Mouse (Mus musculus) left cerebral cortex, postnatal 4 days (tissue): ENCODE measurements around the gene Otulinl. TPM values are rescaled to one million over a fixed set of nuclear protein-coding genes. Genes with fewer than 3 reads are reported as not detected.
A peak's percentile ranks its signal among the peaks of the same experiment; 100 is the strongest.

Experiments
- DNase-seq: peaks from one replicate; pipeline ENCODE4 v3.0.0-alpha.2; 2022
- intact Hi-C: fragments of 180-260 bp; cut with DNase I; formaldehyde crosslinking; loops from one replicate; pipeline ENCODE4 v1.15.1; 2025
- total RNA-seq, 2 experiments: library from RNA; stranded (reverse); gene quantifications; 2 replicates each; pipeline ENCODE4 v1.2.3; 2021

Gene Otulinl
- total RNA-seq, 2 experiments from 2014 or later = 13.3 to 16.0 TPM

- DNase-seq = no peak
- intact Hi-C loops = loop anchor here (5.0 kb wide), 1 partner anchor 59 kb away; no protein-coding TSS in a partner anchor
Observed at GRCm38 (mm10) chr15:27658356-27658755, 23.0 kb downstream of the Otulinl start.

GRCm38 (mm10) chr15:27657866-27658265 is 23.5 kb downstream of the Otulinl start:
- intact Hi-C loops = loop anchor here (5.0 kb wide), 1 partner anchor 59 kb away; no protein-coding TSS in a partner anchor
- DNase-seq = no peak

GRCm38 (mm10) chr15:27656626-27657025 is 24.8 kb downstream of the Otulinl start:
- no peak for DNase-seq
- intact Hi-C loops = loop anchor here (5.0 kb wide), 1 partner anchor 61 kb away; no protein-coding TSS in a partner anchor

GRCm38 (mm10) chr15:27655015-27655414 is 26.4 kb downstream of the Otulinl start:
- DNase-seq = no peak
- intact Hi-C loops = loop anchor here (5.0 kb wide), 1 partner anchor 62 kb away; no protein-coding TSS in a partner anchor

DNA sequence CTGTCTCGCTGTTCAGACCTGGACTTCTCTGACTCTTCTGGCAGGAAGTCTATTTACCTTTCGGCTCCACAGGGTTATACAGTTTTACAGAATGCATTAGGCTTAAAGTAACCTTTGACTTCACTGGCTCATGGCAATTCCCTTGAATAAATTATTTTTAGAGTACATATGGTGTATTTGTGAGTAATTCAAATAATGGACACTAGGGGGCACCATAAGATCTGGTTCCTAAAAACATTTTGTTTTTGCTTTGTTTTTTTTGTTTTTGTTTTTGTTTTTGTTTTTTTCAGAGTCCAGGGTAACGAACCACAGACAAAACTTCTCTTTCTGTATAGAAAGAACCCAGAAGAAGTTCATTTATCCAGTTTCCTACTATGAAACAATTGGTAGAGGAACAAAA is 33.7 kb downstream of the Otulinl start:
- intact Hi-C loops = loop anchor here (10.0 kb wide), 1 partner anchor 177 kb away; no protein-coding TSS in a partner anchor
- no peak for DNase-seq

GRCm38 (mm10) chr15:27646665-27647064 is 34.7 kb downstream of the Otulinl start:
- DNase-seq = no peak
- intact Hi-C loops = loop anchor here (10.0 kb wide), 1 partner anchor 178 kb away; no protein-coding TSS in a partner anchor

DNA sequence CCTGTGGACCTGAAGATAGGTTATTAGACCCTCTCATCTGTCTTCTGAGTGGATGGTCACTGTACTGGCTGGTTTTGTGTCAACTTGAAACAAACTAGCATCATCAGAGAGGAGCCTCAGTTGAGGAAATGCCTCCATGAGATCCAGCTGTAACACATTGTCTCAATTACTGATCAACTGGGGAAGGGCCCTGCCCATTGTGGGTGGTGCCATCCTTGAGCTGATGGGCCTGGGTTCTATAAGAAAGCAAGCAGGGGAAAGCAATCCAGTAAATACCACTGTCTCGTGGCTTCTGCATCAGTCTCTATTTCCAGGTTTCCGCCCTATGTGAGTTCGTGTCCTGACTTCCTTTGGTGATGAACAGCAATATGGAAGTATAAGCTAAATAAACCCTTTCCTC is 36.1 kb downstream of the Otulinl start:
- intact Hi-C loops = loop anchor here (10.0 kb wide), 1 partner anchor 180 kb away; no protein-coding TSS in a partner anchor
- DNase-seq = no peak

GRCm38 (mm10) chr15:27642895-27643294 is 38.5 kb downstream of the Otulinl start:
- peak; percentile 19 for DNase-seq
- intact Hi-C loops = loop anchor here (10.0 kb wide), 1 partner anchor 182 kb away; no protein-coding TSS in a partner anchor

DNA sequence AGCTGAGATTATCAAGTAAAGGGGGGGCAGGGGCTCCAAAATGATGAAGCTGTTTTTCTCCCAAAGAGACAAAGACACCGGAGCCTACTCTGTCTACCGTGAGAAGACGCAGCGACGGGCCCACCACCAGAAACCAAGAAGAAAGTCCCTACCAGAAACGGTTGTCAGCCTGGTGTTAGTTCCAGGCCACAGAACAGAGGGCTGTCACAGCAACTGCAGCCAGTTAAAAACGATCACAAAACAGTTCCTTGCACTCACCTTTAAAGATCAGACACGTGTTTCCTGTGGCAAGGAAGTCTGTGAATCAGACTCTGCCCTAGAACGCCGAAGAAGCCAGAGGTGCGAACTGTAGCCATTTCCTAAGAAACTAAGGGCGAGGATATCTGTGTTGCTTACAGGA is 40.2 kb downstream of the Otulinl start:
- intact Hi-C loops = loop anchor here (10.0 kb wide), 1 partner anchor 184 kb away; no protein-coding TSS in a partner anchor
- no peak for DNase-seq

GRCm38 (mm10) chr15:27633941-27634900 is 47.2 kb downstream of the Otulinl start:
- intact Hi-C loops = no loop called here
- DNase-seq = peak; percentile 10

- intact Hi-C loops = no loop called here
- peak; percentile 99 for DNase-seq
Observed at GRCm38 (mm10) chr15:27630601-27631383, 50.6 kb downstream of the Otulinl start, which contains the start of gene Otulin. Gene Otulin, minus strand, starts transcription at chr15:27630693.

GRCm38 (mm10) chr15:27629800-27630600 is 51.4 kb downstream of the Otulinl start:
- intact Hi-C loops = no loop called here

GRCm38 (mm10) chr15:27629046-27629445 is 52.3 kb downstream of the Otulinl start:
- intact Hi-C loops = no loop called here
- no peak for DNase-seq

More at GRCm38 (mm10) chr15:27629800-27630600, 51.4 kb downstream of the Otulinl start:
- DNase-seq = no peak

DNA sequence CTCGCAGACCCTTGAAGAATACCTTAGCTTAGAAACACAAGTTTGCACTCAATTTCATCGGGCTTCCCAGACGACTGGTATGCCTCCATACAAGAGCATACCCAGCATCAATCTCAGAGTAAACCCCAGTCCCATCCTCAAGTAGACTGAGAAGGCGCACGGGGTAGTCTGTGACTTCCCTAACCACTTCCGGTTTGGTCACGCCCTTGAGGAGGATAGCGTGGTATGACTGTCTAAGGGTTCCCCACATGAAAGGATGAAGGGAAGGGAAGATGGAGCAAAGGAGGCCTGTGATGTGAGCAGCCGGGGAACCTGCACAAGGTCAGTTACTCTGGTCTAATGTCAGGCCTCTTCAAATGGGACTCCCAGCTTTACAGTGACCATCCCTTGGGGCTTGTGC is 53.6 kb downstream of the Otulinl start:
- intact Hi-C loops = no loop called here
- no peak for DNase-seq

DNA sequence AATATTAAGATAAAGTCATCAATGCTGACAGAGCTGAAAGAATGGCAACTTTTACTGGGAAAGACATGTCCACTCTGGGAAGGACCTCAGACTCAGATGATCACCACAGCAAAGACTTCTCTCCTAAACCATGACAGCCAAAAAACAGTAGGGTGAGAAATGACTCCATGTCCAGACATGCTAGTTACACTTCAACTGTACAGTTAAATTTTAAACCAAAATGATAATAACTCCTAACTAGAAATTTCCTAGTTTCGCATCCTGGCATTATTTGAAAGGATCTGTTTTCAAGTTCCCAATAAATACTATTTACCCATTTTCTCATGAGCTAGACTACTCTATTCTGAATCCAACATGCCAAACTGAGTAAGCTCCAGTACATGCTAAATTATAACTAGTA is 55.1 kb downstream of the Otulinl start:
- no peak for DNase-seq
- intact Hi-C loops = no loop called here

GRCm38 (mm10) chr15:27625890-27626255 is 55.5 kb downstream of the Otulinl start:
- DNase-seq = no peak
- intact Hi-C loops = no loop called here

DNA sequence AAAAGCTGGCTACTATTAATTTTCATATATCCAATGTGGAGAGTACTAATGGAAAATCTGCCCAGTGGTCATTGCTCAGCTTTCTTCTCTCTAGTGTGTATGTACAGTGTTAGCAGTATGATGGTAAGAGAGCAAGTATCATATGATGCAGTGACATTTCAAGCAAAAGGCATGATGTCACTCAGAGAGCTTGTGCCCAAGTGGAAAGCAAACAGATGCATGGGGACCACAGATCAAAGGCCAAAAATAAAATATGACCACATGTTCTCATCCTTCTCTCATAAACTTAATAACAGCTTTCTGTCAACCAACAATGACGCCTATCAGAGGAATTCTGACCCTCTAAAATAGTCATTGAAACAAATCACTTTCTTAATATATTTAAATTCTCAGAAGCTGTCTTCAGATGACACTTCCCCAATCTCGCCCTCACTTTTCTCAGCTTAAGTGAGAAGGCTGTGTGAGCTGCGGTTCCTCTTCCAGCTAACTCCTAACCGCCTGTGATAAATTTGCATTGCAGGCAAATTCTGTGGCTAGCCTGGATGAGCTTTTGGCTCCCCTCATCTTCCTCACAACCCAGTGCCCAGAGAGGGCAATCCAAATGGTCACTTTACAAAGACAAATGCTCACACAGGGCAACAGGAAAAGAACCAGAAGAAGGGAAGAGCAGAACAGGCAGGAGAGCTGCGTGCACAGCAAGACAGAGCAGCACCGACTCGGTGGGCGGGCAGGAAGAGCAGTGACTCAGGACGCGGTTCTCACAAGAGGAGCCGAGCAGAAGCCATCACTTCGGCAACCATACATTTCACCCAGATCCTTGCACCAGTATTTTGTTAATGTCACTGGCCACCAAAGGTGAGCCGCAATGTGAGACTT is 56.1 kb downstream of the Otulinl start:
- no peak for DNase-seq
- intact Hi-C loops = no loop called here

DNA sequence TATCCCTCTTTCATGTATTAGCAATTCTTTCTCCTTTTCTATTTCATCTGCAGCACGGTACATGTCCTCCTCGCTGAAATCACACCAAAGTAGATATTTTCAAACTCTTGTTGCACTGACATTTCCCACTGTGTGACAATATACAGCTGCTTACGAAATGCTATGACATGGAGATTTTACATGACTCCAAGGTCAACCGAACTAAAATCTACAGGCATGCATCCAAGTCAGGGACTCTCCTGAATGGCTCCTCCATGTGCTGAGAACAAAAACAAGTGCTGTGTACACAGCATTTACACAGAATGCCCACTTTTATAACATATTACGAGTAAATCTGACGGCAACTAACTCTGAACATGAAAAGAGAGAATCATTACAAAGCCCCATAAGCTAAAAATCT is 58.1 kb downstream of the Otulinl start:
- no peak for DNase-seq
- intact Hi-C loops = no loop called here
